Mouse (Mus musculus): ENCODE data around the gene Arhgap30.
A peak's percentile ranks its signal among the peaks of the same experiment; 100 is the strongest.

The Arhgap30 gene

GRCm38 (mm10) chr1:171375646-171376097, 13.1 kb upstream of the Arhgap30 start:
- peak in 1 of 2 experiments; percentile 30 for DNase-seq (ENCODE audit: inconsistent age in 2 of 2, low spot score in 1 of 2)

GRCm38 (mm10) chr1:171378298-171378697, 10.5 kb upstream of the Arhgap30 start:
- DNase-seq (ENCODE audit: inconsistent age in 2 of 2, low spot score in 1 of 2) = no peak

- peak; percentile 77 to 90 for DNase-seq (ENCODE audit: inconsistent age in 2 of 2, low spot score in 1 of 2)
Measured at GRCm38 (mm10) chr1:171379935-171380599, 8.7 kb upstream of the Arhgap30 start.

DNA sequence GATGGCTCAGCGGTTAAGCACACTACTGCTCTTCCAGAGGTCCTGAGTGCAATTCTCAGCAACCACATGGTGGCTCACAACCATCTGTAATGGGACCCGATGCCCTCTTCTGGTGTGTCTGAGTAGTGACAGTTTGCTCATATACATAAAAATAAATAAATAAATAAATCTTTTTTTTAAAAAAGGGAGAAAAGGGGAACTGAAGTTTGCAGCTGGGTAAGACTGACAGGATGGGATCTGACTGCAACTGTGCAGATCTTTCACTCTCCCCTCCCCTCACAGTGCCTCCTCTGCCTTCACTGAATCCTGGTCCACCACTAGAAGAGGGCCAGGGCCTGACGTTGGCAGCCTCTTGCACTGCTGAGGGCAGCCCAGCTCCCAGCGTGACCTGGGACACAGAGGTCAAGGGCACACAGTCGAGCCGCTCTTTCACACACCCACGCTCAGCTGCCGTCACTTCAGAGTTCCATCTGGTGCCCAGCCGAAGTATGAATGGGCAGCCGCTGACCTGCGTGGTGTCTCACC, 6.6 kb upstream of the Arhgap30 start:
- no peak for DNase-seq (ENCODE audit: inconsistent age in 2 of 2, low spot score in 1 of 2)

DNA sequence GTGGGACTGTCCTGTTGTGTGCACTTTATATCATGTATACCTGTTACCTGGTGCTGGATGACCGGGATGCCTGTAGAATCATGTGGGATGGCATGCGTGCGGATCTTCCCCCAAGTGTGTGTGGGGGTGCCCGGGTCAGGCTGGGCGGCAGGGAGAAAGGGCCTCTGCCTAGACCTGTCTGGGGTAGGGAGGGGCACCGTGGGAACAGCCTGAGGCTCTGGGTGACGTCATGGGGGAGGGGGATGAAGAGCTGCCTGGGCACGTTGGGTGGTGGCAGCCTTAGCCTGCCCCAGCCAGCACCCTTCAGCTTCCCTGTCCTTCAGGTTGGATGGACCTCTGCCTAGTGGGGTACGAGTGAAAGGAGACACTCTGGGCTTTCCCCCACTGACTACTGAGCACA, 4.4 kb upstream of the Arhgap30 start:
- DNase-seq (ENCODE audit: inconsistent age in 2 of 2, low spot score in 1 of 2) = peak in 1 of 2 experiments; percentile 14

GRCm38 (mm10) chr1:171385171-171385570, 3.6 kb upstream of the Arhgap30 start:
- DNase-seq (ENCODE audit: inconsistent age in 2 of 2, low spot score in 1 of 2) = peak in 1 of 2 experiments; percentile 16

- peak in 1 of 2 experiments; percentile 14 for DNase-seq (ENCODE audit: inconsistent age in 2 of 2, low spot score in 1 of 2)
Measured at GRCm38 (mm10) chr1:171387099-171387498, 1.7 kb upstream of the Arhgap30 start.

- DNase-seq (ENCODE audit: inconsistent age in 2 of 2, low spot score in 1 of 2) = no peak
Measured at GRCm38 (mm10) chr1:171390101-171390500, 1.3 kb downstream of the Arhgap30 start.

DNA sequence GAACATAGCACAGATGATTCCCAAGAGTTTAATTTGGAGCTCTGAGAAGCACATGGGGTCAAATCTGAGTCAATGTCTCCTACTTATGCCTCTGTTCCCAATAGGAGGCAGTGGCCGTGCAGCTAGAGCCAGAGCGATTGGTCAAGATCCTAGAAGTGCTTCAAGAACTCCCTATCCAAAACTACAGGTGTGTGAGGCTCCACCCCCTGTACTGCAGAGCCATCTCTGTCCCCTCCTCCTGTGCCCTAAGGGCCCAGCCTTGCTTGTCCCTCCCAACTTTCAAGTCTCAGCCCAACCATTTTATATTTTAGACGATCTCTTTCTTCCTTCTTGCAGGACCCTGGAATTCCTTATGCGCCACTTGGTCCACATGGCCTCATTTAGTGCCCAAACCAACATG, 13.1 kb downstream of the Arhgap30 start:
- DNase-seq (ENCODE audit: inconsistent age in 2 of 2, low spot score in 1 of 2) = no peak

GRCm38 (mm10) chr1:171402991-171403390, 14.2 kb downstream of the Arhgap30 start:
- no peak for DNase-seq (ENCODE audit: inconsistent age in 2 of 2, low spot score in 1 of 2)

DNA sequence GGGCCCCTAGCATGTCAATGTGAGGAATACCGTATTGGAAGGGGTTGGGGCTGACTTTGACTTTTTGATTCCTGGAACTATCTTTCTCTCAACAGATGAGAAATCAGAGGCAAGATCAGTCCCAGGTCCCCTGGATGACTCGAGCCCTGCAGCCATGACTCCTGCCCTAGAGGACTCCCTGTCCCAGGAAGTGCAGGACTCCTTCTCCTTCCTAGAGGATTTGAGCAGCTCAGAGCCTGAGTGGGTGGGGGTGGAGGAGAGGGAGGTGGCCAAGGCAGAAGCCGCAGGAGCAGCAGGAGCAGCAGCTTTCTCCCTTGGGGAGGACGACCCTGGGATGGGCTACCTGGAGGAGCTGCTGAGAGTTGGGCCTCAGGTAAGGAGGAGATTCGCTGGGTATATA, 18.5 kb downstream of the Arhgap30 start:
- DNase-seq (ENCODE audit: inconsistent age in 2 of 2, low spot score in 1 of 2) = no peak

- no peak for DNase-seq (ENCODE audit: inconsistent age in 2 of 2, low spot score in 1 of 2)
Measured at GRCm38 (mm10) chr1:171410231-171410630, 21.5 kb downstream of the Arhgap30 start.

DNA sequence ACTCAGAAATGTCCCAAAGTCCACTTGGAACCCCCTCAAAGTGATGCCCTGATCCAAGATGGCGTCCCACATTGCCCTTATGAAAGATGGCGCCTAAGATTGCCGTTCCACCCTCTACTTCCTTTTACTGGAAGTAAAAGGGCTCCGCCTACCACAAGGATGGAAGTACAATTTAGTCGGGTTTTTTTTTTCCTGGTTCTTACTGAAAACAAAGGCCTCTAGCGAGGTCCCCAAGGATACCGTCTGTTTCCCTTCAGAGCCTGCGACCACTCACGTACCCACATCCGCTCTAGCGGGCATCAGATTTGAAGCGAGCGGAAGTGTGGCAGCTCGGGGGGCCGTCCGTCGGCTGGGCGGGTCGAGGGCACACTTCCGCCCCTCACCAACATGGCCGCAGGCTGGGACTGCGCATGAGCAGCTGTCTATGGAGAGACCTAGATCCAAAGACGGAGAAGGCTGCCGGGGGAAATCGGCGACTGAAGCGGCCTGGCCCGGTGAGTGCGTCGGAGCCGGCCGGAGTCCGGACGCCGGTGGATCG, 22.3 kb downstream of the Arhgap30 start, which contains the start of gene Usf1:
Gene Usf1, plus strand, starts transcription at position 367 of the 538 bp plus-strand sequence.
- peak; percentile 96 to 98 for DNase-seq (ENCODE audit: inconsistent age in 2 of 2, low spot score in 1 of 2)

DNA sequence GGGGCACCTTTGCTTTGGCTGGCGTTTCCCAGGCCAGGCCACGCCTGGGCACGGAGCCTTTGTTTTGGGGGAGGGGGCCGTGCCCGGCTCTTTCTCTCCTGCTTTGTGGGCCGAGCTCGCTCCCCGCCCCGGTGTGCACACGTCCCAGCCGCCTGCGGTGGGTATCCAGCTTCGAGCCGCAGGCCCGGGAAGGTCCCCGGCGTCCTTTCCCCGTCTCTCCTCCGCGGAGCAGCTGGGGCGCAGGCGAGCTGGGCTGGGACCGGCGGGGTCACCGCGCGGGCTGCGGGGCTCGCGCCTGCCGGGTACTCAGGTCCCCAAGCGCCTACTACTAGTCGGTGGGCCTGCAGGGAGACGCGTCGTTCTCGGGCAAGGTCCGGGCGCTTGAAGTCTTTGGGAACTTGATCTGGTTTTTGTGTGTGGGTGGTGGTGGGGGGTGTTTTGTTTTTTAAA, 22.8 kb downstream of the Arhgap30 start:
- DNase-seq (ENCODE audit: inconsistent age in 2 of 2, low spot score in 1 of 2) = no peak

GRCm38 (mm10) chr1:171412001-171412441, 23.3 kb downstream of the Arhgap30 start:
- peak; percentile 49 to 84 for DNase-seq (ENCODE audit: inconsistent age in 2 of 2, low spot score in 1 of 2)

DNA sequence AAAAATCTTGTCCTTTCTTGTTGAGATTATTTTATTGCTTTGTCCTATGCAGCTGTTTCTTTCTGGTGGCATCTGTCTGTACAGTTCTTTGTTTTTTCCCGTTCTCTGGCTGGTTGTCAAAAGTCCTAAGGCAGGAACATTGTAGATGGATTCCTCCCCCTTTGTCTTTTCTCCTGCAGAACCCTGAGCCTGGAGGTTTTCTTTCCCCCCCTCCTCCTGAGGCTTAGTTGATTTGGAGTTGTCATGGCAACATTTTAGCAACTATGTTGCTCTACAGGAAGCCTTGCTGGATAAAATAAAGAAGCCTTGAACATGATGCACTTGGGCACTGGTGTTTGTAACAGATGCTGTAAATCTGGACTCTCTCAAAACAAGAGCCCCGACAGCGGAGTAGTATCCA, 23.7 kb downstream of the Arhgap30 start:
- DNase-seq (ENCODE audit: inconsistent age in 2 of 2, low spot score in 1 of 2) = peak in 1 of 2 experiments; percentile 71

DNA sequence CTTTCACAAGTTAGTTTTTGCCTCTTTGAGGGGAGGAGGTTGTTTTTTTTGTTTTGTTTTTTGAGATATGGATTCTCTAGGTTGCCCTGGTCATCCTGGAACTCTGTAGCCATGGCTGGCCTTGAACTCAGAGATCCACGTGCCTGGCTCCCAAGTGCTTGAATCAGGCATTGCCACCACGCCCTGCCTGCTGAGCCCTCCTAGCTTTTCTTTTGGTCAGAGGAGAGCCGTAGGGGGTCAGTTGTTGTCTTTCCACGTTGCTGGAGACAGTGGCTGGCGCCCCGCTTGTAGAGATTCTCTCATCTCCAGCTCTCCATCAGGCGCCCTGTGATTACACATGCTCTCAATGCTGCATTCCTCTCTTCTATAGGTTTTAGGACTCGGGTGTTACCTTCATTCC, 24.9 kb downstream of the Arhgap30 start:
- peak in 1 of 2 experiments; percentile 42 for DNase-seq (ENCODE audit: inconsistent age in 2 of 2, low spot score in 1 of 2)

DNA sequence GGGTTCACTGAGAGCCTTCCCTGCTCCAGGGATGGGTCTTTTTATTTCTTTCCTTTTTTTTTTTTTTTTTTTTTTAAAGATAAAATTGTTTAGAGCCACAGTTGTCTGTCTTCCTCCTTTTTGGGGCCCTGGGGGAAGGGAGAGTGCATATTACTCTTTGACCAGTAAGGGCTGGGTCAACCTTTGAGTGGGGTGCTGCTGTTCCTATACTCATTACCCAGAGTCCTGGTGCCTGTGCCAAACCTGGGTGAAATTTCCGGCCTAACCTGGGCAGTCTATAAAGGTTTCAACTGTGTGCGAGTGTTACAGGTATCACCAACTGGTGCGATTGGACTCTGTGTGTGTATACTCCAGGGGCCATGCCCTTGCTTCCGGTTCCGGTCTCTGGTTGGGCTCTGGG, 29.9 kb downstream of the Arhgap30 start, which contains the start of gene Tstd1:
Gene Tstd1, plus strand, starts transcription at position 213 of the 400 bp plus-strand sequence.
- no peak for DNase-seq (ENCODE audit: inconsistent age in 2 of 2, low spot score in 1 of 2)

GRCm38 (mm10) chr1:171419291-171419882, 30.6 kb downstream of the Arhgap30 start:
- DNase-seq (ENCODE audit: inconsistent age in 2 of 2, low spot score in 1 of 2) = no peak

DNA sequence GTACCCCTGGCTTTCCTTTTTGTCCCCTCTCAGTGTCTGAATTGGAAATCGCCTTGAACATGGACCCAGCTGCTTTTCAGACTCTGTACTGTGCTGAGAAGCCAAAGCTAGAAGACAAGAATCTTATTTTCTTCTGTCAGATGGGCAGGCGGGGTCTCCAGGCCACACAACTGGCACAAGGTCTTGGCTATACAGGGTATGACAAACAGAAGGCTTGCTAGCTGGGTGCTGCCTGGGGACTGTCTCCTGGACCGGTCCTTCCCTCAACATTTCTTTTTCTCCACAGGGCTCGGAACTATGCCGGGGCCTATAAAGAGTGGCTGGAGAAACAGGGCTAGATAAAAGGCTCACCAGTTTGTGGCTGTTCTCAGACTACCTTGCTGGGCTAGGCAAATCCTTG, 31.2 kb downstream of the Arhgap30 start:
- DNase-seq (ENCODE audit: inconsistent age in 2 of 2, low spot score in 1 of 2) = no peak

- DNase-seq (ENCODE audit: inconsistent age in 2 of 2, low spot score in 1 of 2) = no peak
Measured at GRCm38 (mm10) chr1:171422504-171423095, 33.8 kb downstream of the Arhgap30 start.

Data from adrenal gland, adult (tissue).